Mouse (Mus musculus) kidney, adult 2 months (tissue): ENCODE data around the gene Parp14. TPM values are rescaled to one million over a fixed set of nuclear protein-coding genes. Genes with fewer than 3 reads are reported as not detected.
A peak's percentile ranks its signal among the peaks of the same experiment; 100 is the strongest.

Experiments
- DNase-seq: peaks from one replicate; pipeline ENCODE4 v3.0.0; 2021
- H3K27ac ChIP-seq: fragments of 200-500 bp; 2 replicates; pipeline ENCODE4 v1.5.1; 2012; ENCODE audit warnings: low read depth, low read length, control low read depth, inconsistent platforms; ENCODE audit not compliant: insufficient read depth
- H3K27me3 ChIP-seq: fragments of 200-500 bp; replicated peaks from 2 replicates; pipeline ENCODE4 v1.6.1; 2012; ENCODE audit warnings: mild to moderate bottlenecking, moderate library complexity, low read length, inconsistent platforms; ENCODE audit not compliant: control insufficient read depth, insufficient read depth
- H3K36me3 ChIP-seq: fragments of 200-500 bp; 2 replicates; pipeline ENCODE4 v1.6.1; 2012; ENCODE audit warnings: mild to moderate bottlenecking, moderate library complexity, low read length, inconsistent platforms; ENCODE audit not compliant: control insufficient read depth, insufficient read depth
- H3K4me1 ChIP-seq: fragments of 200-500 bp; 2 replicates; pipeline ENCODE4 v1.6.1; 2011; ENCODE audit warnings: low read length; ENCODE audit not compliant: control insufficient read depth, insufficient read depth
- H3K4me3 ChIP-seq: fragments of 200-500 bp; 2 replicates; pipeline ENCODE4 v1.5.1; 2011; ENCODE audit warnings: mild to moderate bottlenecking, low read depth, low read length, control low read depth; ENCODE audit not compliant: insufficient read depth
- CTCF ChIP-seq: fragments of 200-500 bp; conservative IDR thresholded peaks from 2 replicates; pipeline ENCODE4 v1.5.1; 2011; ENCODE audit warnings: low read depth, mild to moderate bottlenecking, control low read depth, low read length, moderate library complexity, mixed read lengths; ENCODE audit not compliant: insufficient read depth, insufficient read length
- POLR2A ChIP-seq: fragments of 200-500 bp; IDR thresholded peaks from one replicate; pipeline ENCODE4 v1.6.1; 2011; ENCODE audit warnings: low read depth, low read length, control low read depth
- WGBS: fragments of 180-500 bp; shearing (Covaris S2); methylation state at CpG from one replicate; pipeline ENCODE4 v1.1.7; 2018; 5-methylcytosine and 5-hydroxymethylcytosine counted together
- polyA plus RNA-seq: library from polyadenylated mRNA; depleted of rRNA; stranded (reverse); fragments of >200 nt; gene quantifications from 2 replicates; pipeline ENCODE4 v1.2.3, GENCODE M21; 2012

The Parp14 gene
- polyA plus RNA-seq, 1 experiment: 5.3 TPM

GRCm38 (mm10) chr16:35807663-35807992, 63.7 kb downstream of the Parp14 start:
- TF ChIP-seq CTCF (no peak), POLR2A (no peak)
- Histone ChIP-seq H3K4me3 (no peak overlapping the region), H3K4me1 (no peaks in the 10 kb centered on the region; the same call in 1 of the 2 replicates), H3K36me3 (no peaks in the 10 kb centered on the region), H3K27ac (no peak overlapping the region), H3K27me3 (no peaks in the 10 kb centered on the region)
- 61% methylated on average over 4 of the region's 4 CpGs for WGBS
- DNase-seq: peak; percentile 77

DNA sequence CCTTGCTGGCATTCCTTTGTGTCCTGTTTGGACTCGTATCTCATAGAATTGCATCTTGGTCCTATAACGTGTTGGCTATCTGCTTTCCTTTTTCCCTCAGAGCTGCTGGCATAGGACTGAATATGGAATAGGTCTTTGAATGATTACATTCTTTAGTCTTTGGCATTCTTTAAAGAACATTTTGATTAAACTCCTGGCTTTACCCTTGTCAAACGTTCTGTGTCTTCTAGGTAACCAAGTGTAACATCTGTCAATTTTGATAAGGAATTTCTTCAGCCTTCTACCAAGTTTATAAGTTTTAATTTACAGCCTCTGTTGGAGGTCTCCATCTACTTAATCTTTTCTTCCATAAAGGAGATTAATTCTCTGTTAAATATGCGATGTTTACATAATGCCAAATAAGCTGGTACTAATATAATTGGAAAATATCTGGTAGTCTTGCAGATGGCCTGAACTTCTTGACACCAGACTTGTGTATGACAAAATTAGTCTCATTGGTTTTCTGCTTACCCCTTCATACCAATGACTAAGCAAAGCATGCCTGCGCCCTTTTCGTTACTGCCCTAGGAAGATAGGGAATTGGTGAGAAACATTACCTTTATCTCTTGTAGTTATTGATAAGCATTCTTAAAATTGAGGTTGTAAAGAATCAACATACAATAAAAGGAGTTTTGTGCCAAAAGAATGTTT, 64.2 kb downstream of the Parp14 start:
- Histone ChIP-seq H3K36me3 (no peaks in the 10 kb centered on the region), H3K4me3 (no peak overlapping the region), H3K27me3 (no peaks in the 10 kb centered on the region), H3K4me1 (no peaks in the 10 kb centered on the region; the same call in 1 of the 2 replicates), H3K27ac (peak overlapping the region; percentile 64; the same call in 1 of the 2 replicates)
- 78% methylated on average over 6 of the region's 6 CpGs for WGBS
- TF ChIP-seq POLR2A (no peak), CTCF (no peak)
- DNase-seq: no peak

DNA sequence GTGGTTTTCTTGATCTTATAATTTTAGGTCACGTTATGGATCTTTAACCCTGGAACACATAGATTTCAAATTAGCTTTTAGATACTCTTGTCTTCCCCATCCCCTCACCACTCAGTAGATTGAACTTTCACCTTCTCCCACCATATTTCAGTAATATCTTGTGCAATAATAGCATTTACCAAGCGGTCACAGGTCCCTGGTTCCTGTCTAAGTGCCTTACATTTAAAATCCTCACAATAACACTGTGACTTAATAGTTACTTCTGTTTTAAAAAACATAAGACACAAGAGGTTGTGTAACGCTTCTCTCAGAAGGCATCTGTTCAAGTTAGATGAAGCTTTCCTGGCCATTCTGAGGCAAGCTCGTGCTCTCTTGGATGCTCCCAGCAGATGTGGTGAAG, 67.6 kb downstream of the Parp14 start:
- TF ChIP-seq CTCF: no peak
- no peak for TF ChIP-seq POLR2A

DNA sequence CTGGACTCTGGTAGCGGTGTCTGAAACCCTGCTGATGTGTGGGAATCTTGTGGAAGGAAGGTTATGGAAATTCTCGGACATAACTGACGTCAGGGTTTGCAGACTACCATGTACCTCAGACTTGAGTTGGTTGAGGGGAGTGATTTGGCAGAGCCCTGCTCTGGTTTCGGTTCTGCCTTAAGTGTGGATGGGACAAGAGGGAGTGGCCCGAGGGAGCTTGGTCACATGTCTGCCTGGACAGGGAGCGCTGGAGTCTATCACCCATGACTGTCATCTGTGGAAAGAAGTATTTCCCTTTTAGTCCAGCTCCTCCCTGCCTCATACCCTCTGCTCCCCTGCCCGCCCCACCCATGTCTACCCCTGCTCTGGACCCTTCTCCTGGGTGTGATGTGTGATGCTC, 69.2 kb downstream of the Parp14 start:
- no peaks in the 10 kb centered on the region for H3K4me1 ChIP-seq
- no peak overlapping the region for H3K27ac ChIP-seq
- no peak for TF ChIP-seq CTCF
- TF ChIP-seq POLR2A: no peak
- no peak for DNase-seq
- H3K4me3 ChIP-seq: no peak overlapping the region
- WGBS: 72% methylated on average over 7 of the region's 7 CpGs
- no peaks in the 10 kb centered on the region for H3K36me3 ChIP-seq
- no peaks in the 10 kb centered on the region for H3K27me3 ChIP-seq

More for the DNA sequence above, 67.6 kb downstream of the Parp14 start:
- WGBS: 94% methylated on average over 4 of the region's 4 CpGs
- Histone ChIP-seq H3K27ac (no peak overlapping the region), H3K4me1 (no peaks in the 10 kb centered on the region; the same call in 1 of the 2 replicates), H3K36me3 (no peaks in the 10 kb centered on the region), H3K4me3 (no peak overlapping the region), H3K27me3 (no peaks in the 10 kb centered on the region)
- no peak for DNase-seq

DNA sequence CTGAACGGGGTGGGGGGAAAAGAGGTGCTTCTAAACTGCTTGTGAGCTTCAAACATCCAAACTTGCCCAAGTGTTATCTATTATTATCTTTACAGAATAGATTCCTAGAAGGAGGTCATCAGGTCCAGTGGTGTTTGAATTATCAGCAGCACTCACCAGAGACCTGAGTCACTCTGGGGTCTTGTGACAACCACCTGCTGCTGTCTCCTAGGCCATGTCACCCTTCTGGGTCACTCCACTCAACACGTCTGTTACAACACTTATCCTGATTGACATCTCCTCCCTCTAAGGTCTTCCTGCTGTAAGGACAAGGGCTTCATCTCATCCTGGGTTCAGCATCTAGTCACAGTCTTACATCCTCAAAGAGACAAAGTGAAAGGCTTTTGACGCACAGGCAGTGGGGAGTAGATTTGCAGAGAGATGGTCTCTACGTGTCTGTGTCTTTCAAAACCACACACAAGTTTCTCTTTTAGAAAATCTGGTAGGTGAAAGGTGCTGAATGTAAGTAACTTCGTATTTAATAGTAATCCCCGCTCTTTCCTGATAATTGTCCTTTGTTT, 79.3 kb downstream of the Parp14 start:
- no peak for DNase-seq
- WGBS: 89% methylated on average over 6 of the region's 6 CpGs
- no peaks in the 10 kb centered on the region for H3K4me1 ChIP-seq

DNA sequence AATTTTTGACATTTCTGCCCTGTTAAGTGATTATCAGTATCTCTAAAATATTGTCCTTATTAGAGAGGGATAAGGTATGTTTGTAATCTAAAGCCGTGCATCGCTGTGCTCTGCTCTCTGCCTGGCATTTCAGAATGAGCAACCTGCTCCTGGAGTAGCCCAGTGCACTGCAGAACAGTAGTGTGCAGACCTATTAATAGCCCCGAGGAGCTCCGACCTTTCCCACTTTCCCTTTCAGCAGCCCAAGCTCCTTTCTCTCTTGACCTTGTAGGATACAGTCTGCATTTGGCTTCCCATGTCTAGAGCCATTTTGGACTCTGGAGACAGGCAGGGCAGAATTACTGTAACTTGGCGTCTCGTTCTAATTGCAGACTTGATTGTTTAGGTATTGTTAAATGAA, 83.0 kb downstream of the Parp14 start:
- Histone ChIP-seq H3K27ac (no peak overlapping the region), H3K27me3 (no peaks in the 10 kb centered on the region), H3K4me3 (no peak overlapping the region), H3K4me1 (no peaks in the 10 kb centered on the region), H3K36me3 (no peaks in the 10 kb centered on the region)
- no peak for DNase-seq
- WGBS: 89% methylated on average over 6 of the region's 6 CpGs
- no peak for TF ChIP-seq CTCF
- no peak for TF ChIP-seq POLR2A

More for the DNA sequence above, 79.3 kb downstream of the Parp14 start:
- no peak for TF ChIP-seq CTCF
- no peaks in the 10 kb centered on the region for H3K27me3 ChIP-seq
- no peak overlapping the region for H3K27ac ChIP-seq
- no peaks in the 10 kb centered on the region for H3K36me3 ChIP-seq
- H3K4me3 ChIP-seq: no peak overlapping the region

DNA sequence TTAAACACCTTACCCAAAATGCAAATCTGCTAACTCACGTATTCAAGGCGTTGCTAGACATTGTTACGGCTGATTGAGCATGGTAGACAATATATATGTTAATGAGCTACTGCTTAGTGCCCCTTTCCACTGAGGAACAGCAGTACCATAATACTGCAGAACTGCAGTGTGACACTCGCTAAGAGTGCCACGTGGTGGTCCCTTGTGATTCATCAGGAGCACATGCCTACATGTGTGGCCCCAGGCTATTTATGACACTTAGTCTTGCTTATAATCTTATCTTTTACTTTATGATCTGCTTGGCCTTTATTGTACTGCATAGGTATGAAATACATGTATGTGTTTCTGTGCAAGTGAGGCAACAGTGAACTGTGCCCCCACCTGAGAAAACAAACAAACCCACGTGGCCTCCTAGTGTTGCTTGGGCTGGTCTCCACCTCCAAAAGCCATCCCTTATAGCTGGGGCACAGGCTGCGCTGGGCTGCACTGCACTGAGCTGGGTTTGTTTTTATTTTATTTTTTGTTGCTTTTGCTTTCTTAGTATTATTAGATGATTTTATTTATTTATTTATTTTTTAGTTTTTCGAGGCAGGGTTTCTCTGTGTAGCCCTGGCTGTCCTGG, 83.7 kb downstream of the Parp14 start:
- Histone ChIP-seq H3K4me3 (no peak overlapping the region), H3K27me3 (no peaks in the 10 kb centered on the region), H3K27ac (no peak overlapping the region), H3K4me1 (no peaks in the 10 kb centered on the region), H3K36me3 (no peaks in the 10 kb centered on the region)
- no peak for TF ChIP-seq POLR2A
- TF ChIP-seq CTCF: no peak
- no peak for DNase-seq
- WGBS: 71% methylated on average over 8 of the region's 8 CpGs
